Comparison of ENCODE assay signal across 22 mouse cellular contexts in genomic region chr6:86884746-86885145, GRCm38 (mm10). TPM values are rescaled to one million over a fixed set of nuclear protein-coding genes. Genes with fewer than 3 reads are reported as not detected.
DNase-seq lines count a peak whose midpoint lies in the region; ATAC-seq and TF ChIP-seq lines count a peak whose summit lies in the region.
"Had no signal": no experiment of that assay in that cellular context is flagged by ENCODE, and none has a peak within 500 bp of the region (broad histone marks: within the 10 kb centered on the region; RNA-seq: fewer than 3 reads in every experiment).

No protein-coding gene starts in this region.

- peak overlapping the region; percentile 7; the same call in 1 of the 2 replicates for H3K27ac ChIP-seq in heart, adult 2 months
- no peak overlapping the region for H3K27ac ChIP-seq in heart, embryonic 10.5 days
- no peak overlapping the region for H3K27ac ChIP-seq in liver, postnatal 0 days (ENCODE audit: low read depth)
- no peak overlapping the region for H3K27ac ChIP-seq in lung, postnatal 0 days (ENCODE audit: low read length)
- H3K27ac ChIP-seq: forebrain, embryonic 13.5 days; hindbrain, embryonic 14.5 days had no signal

- no peak overlapping the region for H3K4me3 ChIP-seq in heart, adult 2 months
- no peak overlapping the region for H3K4me3 ChIP-seq in heart, embryonic 10.5 days
- H3K4me3 ChIP-seq in liver, postnatal 0 days (ENCODE audit: low read depth, low read length) = no peak overlapping the region
- no peak overlapping the region for H3K4me3 ChIP-seq in lung, postnatal 0 days (ENCODE audit: low read depth, low read length)
- H3K4me3 ChIP-seq: forebrain, embryonic 13.5 days; heart, embryonic 13.5 days had no signal

- intact Hi-C loops in heart, adult 2 months (cut with DNase I) = loop anchor here (5.0 kb wide), 1 partner anchor 33 kb away; no protein-coding TSS in a partner anchor

- 68% methylated on average over 6 of the region's 6 CpGs for WGBS in heart, adult 2 months
- 71% methylated on average over 6 of the region's 6 CpGs for WGBS in heart, embryonic 10.5 days
- WGBS in liver, postnatal 0 days (ENCODE audit: insufficient replicate concordance) = 51% methylated on average over 6 of the region's 6 CpGs
- WGBS in lung, postnatal 0 days = 69% methylated on average over 6 of the region's 6 CpGs

- no peak for DNase-seq in heart, adult 2 months
- DNase-seq in heart, embryonic 10.5 days (ENCODE audit: low spot score) = no peak
- DNase-seq in c-Kit-negative CD71-positive TER-119-positive erythroid progenitor cells, embryonic 14.5 days (ENCODE audit: low read depth, low spot score) = peak; percentile 15
- DNase-seq in liver = peak; percentile 47
- no peak for DNase-seq in liver, postnatal 0 days
- DNase-seq in adrenal gland, adult 8-10 months = no peak
- no peak for DNase-seq in lung, postnatal 0 days (ENCODE audit: low spot score)
- DNase-seq in ovary, postnatal 36 days (ENCODE audit: low spot score) = no peak
- DNase-seq: adrenal gland, postnatal 25 days; cerebellum, adult 2 months; cerebellum, postnatal 36 days; gastrocnemius, postnatal 25 days; heart, postnatal 36 days; layer of hippocampus, postnatal 36 days; lung, adult 18-20 months; right cerebral cortex, adult 18-20 months had no signal

- H3K9ac ChIP-seq in heart, adult 2 months (ENCODE audit: low read depth, low read length) = no peak overlapping the region
- H3K9ac ChIP-seq in liver, postnatal 0 days (replicated peaks) = no peak overlapping the region
- H3K9ac ChIP-seq in lung, postnatal 0 days (replicated peaks; ENCODE audit: low read depth) = no peak overlapping the region
- H3K9ac ChIP-seq: forebrain, embryonic 13.5 days; hindbrain, embryonic 14.5 days had no signal

- ATAC-seq in liver, postnatal 0 days = peak; percentile 85
- no peak for ATAC-seq in lung, postnatal 0 days
- ATAC-seq: forebrain, embryonic 13.5 days; intestine, embryonic 16.5 days; Patski had no signal

- H3K9me3 ChIP-seq in heart, embryonic 10.5 days = no peaks in the 10 kb centered on the region
- H3K9me3 ChIP-seq in liver, postnatal 0 days (ENCODE audit: low read length) = no peaks in the 10 kb centered on the region
- H3K9me3 ChIP-seq in lung, postnatal 0 days (ENCODE audit: low read length) = no peaks in the 10 kb centered on the region
- H3K9me3 ChIP-seq: forebrain, embryonic 13.5 days; heart, embryonic 13.5 days had no signal

- no peak for TF ChIP-seq EP300 in heart, adult 2 months (IDR thresholded peaks at IDR 0.05; ENCODE audit: insufficient read depth, low read depth, low read length)
- peak; percentile 46; the same call in 1 of the 2 replicates for TF ChIP-seq EP300 in liver, postnatal 0 days (IDR thresholded peaks at IDR 0.05; ENCODE audit: low read depth)
- TF ChIP-seq EP300 in lung, postnatal 0 days (IDR thresholded peaks at IDR 0.05) = no peak

- peaks cover 11% of the 10 kb centered on the region for H3K36me3 ChIP-seq in heart, adult 2 months (ENCODE audit: control insufficient read depth, insufficient read depth, low read length)
- peaks cover 6% of the 10 kb centered on the region; the same call in 1 of the 2 replicates for H3K36me3 ChIP-seq in heart, embryonic 10.5 days
- no peaks in the 10 kb centered on the region for H3K36me3 ChIP-seq in liver, postnatal 0 days (replicated peaks; ENCODE audit: insufficient read depth, low read length)
- H3K36me3 ChIP-seq in lung, postnatal 0 days (ENCODE audit: insufficient read depth, low read length) = no peaks in the 10 kb centered on the region

- TF ChIP-seq POLR2A in heart, adult 2 months (IDR thresholded peaks at IDR 0.05; ENCODE audit: insufficient read depth, low read depth, low read length) = no peak

- H3K4me1 ChIP-seq in heart, adult 2 months (ENCODE audit: control insufficient read depth, insufficient read depth, low read length) = peaks cover 7% of the 10 kb centered on the region; the same call in 1 of the 2 replicates
- H3K4me1 ChIP-seq in heart, embryonic 10.5 days = peaks cover 28% of the 10 kb centered on the region
- peaks cover 6% of the 10 kb centered on the region for H3K4me1 ChIP-seq in liver, postnatal 0 days (ENCODE audit: insufficient read depth)
- H3K4me1 ChIP-seq in lung, postnatal 0 days (ENCODE audit: insufficient read depth, low read depth, low read length) = no peaks in the 10 kb centered on the region

- H3K79me2 ChIP-seq in heart, adult 2 months (replicated peaks; ENCODE audit: control insufficient read depth, insufficient read depth, low read length) = peaks cover 3% of the 10 kb centered on the region

- TF ChIP-seq CTCF in heart, adult 2 months (IDR thresholded peaks at IDR 0.05) = no peak
- no peak for TF ChIP-seq CTCF in liver, postnatal 0 days (IDR thresholded peaks at IDR 0.05; ENCODE audit: low read depth)
- no peak for TF ChIP-seq CTCF in lung, postnatal 0 days (IDR thresholded peaks at IDR 0.05)

- peak overlapping the region; percentile 33; the same call in 1 of the 2 replicates for H3K4me2 ChIP-seq in liver, postnatal 0 days (ENCODE audit: low read depth, low read length)
- no peak overlapping the region for H3K4me2 ChIP-seq in lung, postnatal 0 days (replicated peaks; ENCODE audit: low read depth, low read length)
- H3K4me2 ChIP-seq: forebrain, embryonic 13.5 days; heart, embryonic 13.5 days; hindbrain, embryonic 14.5 days; midbrain, embryonic 11.5 days had no signal

- H3K27me3 ChIP-seq in heart, adult 2 months (ENCODE audit: control insufficient read depth, insufficient read depth, low read length) = no peaks in the 10 kb centered on the region
- H3K27me3 ChIP-seq in heart, embryonic 10.5 days (ENCODE audit: insufficient read depth, poor library complexity, severe bottlenecking) = no peaks in the 10 kb centered on the region
- no peaks in the 10 kb centered on the region for H3K27me3 ChIP-seq in liver, postnatal 0 days (ENCODE audit: insufficient read depth, low read length)
- H3K27me3 ChIP-seq in lung, postnatal 0 days (replicated peaks; ENCODE audit: insufficient read depth, low read length) = no peaks in the 10 kb centered on the region
- H3K27me3 ChIP-seq: forebrain, embryonic 13.5 days; heart, embryonic 13.5 days; Patski had no signal

RNA-seq across cellular contexts. Expression of gene Aak1, which starts 35.4 kb away (rescaled TPM):
- total RNA-seq in heart, adult 2 months (2021) = 10 to 100 TPM; 81.6 to 85.5 TPM
- 20.5 and 31.2 TPM in 2 replicates for polyA plus RNA-seq in heart, adult 2 months (2012; rRNA removed)
- 19.4 and 24.3 TPM in 2 replicates for polyA plus RNA-seq in heart, embryonic 10.5 days (2016; fragmentation: Nextera tagmentation; extraction: Ambion mirVana)
- 1.9 and 2.2 TPM in 2 replicates for polyA plus RNA-seq in liver, postnatal 0 days (2015; fragmentation: Nextera tagmentation; extraction: Ambion mirVana)
- 100 to 1,000 TPM; 129 to 147 (median 132) TPM for total RNA-seq in adrenal gland, adult 8-10 months (2022)
- polyA plus RNA-seq in lung, postnatal 0 days (2015; fragmentation: Nextera tagmentation; extraction: Ambion mirVana) = 5.5 and 6.3 TPM in 2 replicates

Comparison
In these comparisons a context has a peak if more than half of its experiments do, and no peak if none do; other contexts are left out.
1. DNase-seq: peak in c-Kit-negative CD71-positive TER-119-positive erythroid progenitor cells, embryonic 14.5 days (single experiment) and liver (single experiment); none in heart, adult 2 months (0 of 2), heart, embryonic 10.5 days (single experiment), liver, postnatal 0 days (single experiment), adrenal gland, adult 8-10 months (single experiment), lung, postnatal 0 days (single experiment) and ovary, postnatal 36 days (single experiment).